Mouse (Mus musculus) kidney, postnatal 14 days (tissue): ENCODE results near the gene Thap11.

ENCODE experiments used
- DNase-seq: peaks from one replicate; pipeline ENCODE4 v3.0.0; 2022; ENCODE audit warnings: mixed read lengths

Gene Thap11

DNA sequence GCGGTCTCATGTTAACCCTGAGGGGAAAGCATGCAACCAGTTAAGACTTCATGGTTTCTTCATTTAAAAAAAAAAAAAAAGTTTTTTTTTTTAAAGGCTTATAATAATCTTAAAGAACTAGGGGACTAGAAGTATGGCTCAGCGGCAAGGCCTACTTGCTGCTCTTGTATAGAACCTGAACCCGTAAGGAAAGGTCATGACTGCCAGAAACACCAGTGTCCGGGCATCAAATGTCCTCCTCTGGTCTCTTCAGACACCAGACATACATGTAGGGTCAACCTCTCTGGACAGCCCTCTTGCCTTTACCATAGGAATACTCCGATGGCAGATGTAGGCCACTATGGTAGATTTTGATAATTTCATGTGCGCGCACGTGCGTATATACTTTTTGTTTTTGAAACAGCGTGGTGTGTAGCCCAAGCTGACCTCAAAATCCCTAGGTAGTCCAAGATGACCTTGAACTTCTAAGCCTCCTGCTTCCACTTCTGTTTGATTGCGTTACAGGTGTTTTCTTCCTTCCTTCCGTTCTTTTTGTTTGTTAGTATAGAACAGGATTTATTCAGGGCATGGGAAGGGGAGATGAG is 2.7 kb upstream of the Thap11 start:
- no peak for DNase-seq

GRCm38 (mm10) chr8:105853178-105853577 is 1.8 kb upstream of the Thap11 start, which contains the start of gene Cenpt:
Gene Cenpt, minus strand, starts transcription at chr8:105853278.
- DNase-seq = no peak

DNA sequence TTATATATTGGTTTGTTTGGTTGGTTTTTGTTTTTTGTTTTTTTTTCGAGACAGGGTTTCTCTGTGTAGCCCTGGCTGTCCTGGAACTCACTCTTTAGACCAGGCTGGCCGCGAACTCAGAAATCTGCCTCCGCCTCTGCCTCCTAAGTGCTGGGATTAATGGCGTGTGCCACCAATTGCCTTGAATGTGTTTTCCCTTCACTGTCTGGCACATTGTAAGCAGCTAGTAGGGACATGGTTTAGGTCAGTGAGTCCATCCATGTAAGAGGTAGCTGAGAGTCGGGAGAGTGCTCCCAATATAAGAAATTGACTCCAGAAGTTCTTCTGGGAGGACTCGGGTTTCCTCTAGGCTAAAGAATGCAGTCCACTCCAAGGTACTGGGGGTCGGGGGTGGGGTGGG is 629 bp upstream of the Thap11 start:
- DNase-seq = no peak

- peak; percentile 60 for DNase-seq
Observed at GRCm38 (mm10) chr8:105855248-105856167, 576 bp downstream of the Thap11 start.

DNA sequence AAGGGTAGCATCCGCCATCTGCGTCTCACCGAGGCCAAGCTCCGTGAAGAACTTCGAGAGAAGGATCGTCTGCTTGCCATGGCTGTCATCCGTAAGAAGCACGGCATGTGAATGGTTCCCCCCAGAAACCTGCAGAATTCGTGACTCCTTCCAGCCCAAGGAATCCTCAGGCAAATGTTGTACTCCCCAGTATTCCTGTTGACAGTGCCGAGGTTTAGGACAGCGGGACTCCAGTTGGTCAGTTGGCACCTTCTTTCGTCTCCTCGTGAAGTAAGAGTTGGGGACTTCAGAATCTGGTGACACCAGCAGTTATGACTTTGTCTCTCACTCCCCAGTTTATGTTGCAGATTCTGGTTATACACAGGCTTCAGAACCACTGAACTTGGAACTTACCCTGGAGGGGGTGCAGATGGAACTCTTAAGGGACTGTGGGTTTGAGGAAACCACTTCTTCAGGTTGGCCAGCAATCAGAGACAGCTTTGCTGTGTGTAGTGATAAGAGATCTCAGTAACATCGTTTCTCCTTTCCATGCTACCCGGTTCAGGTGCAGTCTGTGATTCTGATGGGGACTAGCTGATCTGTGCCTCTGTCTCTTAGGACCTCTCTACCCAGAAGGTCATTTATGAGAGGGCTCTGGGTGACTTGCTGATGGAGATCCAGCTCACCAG is 1.4 kb downstream of the Thap11 start:
- DNase-seq = no peak

DNA sequence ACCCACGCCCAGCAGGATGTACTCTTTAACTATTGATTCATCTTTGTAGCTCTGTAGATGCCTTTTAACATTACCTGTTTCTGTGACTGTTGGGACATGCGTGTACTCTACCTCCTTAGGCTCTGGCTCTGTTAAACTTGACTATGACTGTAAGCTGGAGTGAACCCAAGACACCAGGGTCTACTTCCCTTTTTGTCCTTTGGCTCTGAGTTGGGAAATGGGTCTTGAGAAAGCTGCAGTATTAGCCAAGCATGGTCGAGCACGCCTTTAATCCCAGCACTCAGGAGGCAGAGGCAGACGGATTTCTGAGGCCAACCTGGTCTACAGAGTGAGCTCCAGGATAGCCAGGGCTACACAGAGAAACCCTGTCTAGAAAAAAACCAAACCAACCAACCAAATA is 3.6 kb downstream of the Thap11 start:
- no peak for DNase-seq

GRCm38 (mm10) chr8:105859314-105859713 is 4.4 kb downstream of the Thap11 start:
- DNase-seq = no peak

DNA sequence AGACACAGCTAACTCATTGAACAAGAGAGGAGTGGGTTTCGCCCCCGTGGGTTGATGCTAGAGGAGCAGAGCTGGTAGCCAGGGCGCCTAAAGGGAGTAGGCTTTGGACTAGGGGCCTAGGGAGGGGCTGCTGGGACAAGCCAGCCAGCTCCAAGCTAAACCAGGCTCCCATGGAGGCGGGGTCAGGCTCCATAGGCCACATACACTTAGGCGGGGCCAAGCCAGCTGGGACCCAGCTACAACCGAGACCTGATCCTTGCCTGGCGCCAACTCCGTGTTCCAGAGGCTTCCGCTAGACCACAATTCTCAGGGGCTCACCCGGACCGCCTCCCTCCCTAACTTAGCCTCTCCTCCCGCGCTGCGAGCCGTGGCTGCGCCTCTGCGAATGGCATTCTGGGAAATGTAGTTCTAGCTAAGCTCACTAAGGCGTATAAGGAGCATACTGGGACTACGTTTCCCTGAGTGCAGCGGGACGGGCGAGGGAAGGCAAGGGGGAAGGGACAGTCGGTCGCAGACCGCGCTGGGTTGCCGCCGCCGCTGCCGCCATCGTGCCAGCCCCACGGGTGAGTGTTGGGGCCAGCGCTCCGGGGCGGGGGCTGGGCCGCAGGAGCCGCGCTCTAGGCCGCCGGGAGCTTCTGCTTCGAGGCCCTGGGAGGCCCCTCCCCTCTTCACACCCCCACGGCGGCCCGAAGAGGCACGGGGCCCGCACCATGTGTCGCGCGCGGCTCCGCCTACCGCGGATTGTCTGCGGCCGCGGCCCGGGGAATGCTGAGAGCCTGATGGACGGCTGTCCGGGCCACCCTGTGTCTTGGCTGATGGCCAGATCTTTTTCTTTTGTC is 5.4 kb downstream of the Thap11 start, which contains the start of gene Nutf2:
TSS of gene Nutf2 (plus strand) at position 438 of the 839 bp plus-strand sequence.
- DNase-seq = peak; percentile 98

GRCm38 (mm10) chr8:105861951-105862350 is 7.0 kb downstream of the Thap11 start:
- peak; percentile 32 for DNase-seq

DNA sequence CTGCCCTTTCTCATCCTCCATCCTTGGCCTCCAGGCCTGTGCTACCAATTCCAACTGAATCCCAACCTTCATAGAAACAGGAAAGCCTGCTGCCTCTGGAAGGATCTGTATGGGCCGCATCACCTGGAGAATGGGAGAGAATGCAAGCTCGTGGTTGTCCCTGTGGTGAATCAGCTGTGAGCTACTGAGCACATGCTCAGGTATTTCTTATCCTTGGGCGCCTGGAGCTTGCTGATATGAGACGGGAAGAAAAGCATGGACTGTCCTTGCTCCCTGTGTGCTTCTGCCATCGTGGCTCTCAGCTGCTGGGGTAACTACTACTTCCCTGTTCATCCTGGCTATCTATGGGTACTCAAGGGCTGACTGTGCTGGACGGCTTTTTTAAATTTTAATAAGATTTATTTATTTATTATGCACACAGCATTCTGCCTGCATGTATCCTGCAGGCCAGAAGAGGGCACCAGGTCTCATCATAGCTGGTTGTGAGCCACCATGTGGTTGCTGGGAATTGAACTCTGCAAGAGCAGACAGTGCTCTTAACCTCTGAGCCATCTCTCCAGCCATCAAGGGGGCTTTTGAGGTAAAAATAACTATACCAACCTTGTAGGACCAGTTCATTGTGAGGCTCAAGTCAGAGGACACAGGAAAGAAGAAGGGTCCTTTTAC is 11.6 kb downstream of the Thap11 start:
- DNase-seq = no peak

- DNase-seq = no peak
Observed at GRCm38 (mm10) chr8:105874301-105874700, 19.4 kb downstream of the Thap11 start.

DNA sequence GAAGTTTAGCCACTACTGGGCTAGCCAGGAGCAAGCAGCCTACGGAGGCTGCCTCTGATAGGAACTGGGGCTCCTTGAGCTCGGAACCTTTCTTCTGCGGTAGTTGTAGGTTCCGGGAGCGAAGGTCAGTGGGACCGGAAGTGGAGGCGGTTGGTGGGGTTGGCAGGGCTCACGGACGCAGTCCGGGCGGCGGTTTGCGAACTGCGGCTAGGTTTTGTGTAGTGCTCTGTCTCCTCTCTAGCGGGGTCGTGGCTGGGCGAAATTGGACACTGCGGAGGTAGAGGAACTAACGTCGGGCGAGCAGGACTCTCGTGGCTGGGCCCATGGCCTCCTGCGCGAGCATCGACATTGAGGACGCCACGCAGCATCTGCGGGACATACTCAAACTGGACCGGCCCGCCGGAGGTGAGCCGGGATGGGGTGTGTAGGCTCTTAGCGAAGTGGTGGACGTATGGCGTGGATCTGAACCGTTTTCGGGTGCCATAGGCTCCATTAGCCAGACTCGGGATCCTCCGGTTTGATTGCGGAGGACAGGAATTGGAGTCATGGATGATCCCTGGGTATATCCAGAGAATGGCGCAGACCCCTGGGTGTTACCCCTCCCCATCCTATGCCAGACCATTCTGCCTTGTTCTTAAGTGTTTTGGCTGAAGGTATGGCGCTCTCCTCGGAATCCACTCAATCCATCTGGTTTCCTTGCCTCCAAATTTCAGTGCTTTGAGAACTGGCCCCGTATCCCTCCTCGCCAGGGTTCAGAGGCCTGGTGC is 26.0 kb downstream of the Thap11 start, which contains the start of gene Edc4:
TSS of gene Edc4 (plus strand) at position 128 of the 767 bp plus-strand sequence.
- peak; percentile 88 for DNase-seq

DNA sequence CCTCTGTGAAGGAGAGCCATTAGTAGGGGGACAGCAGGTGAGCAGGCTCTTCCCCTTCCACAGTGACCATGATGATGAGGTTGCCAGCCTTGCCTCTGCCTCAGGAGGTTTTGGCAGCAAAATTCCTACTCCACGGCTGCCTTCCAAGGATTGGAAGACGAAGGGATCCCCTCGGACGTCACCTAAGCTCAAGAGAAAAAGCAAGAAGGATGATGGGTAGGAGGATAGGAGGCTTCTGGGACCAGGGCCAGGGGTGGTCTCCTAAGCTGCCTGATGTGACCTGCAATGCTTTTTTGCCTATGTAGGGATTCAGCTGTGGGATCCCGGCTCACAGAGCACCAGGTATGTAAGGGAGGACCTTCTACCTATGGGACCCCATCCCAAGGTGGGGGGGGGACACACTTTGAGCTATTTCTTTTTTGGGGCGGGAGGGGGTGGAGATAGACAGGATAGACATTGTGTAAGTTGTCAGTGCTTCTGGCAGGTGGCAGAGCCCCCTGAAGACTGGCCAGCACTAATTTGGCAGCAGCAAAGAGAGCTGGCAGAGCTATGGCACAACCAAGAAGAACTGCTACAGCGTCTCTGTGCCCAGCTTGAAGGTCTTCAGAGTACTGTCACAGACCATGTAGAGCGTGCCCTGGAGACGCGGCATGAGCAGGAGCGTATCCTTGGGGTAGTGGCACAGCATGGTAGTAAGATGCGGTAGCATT is 35.0 kb downstream of the Thap11 start:
- DNase-seq = no peak

DNA sequence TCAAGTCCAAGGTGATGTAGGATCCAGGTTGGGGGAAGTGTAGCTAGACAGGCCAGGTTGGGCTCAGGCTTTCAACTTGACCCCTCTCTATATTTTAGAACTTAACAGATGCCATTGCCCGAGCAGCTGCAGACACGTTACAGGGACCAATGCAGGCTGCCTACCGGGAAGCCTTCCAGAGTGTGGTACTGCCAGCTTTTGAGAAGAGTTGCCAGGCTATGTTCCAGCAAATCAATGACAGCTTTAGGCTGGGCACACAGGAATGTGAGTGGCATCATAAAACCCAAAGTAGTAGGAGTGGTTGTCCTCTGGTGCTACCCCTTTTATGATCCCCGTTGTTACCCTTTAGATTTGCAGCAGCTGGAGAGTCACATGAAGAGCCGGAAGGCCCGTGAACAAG is 35.9 kb downstream of the Thap11 start:
- no peak for DNase-seq

- peak; percentile 37 for DNase-seq
Observed at GRCm38 (mm10) chr8:105892432-105892831, 37.5 kb downstream of the Thap11 start.

DNA sequence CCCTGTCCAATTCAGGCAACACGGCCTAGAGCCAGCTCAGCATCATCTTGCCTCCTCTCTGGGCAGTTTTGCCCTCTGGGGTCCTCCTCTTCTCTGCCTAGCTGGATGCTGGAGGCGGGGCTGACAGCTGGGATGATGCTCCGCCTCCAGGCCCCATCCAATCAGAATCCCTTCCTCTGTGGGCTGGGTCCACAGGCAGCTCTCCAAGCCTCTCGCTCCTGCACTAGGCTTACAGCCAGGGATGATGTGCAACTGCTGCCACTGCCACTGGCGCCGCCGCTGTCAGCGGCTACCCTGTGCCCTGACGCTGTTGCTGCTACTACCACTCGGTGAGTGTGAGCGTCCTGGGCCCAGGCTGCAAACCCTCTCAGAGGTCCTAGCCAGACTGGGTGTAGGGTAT is 38.4 kb downstream of the Thap11 start, which contains the start of gene Nrn1l:
TSS of gene Nrn1l (plus strand) at position 229 of the 400 bp plus-strand sequence.
- peak; percentile 86 for DNase-seq

DNA sequence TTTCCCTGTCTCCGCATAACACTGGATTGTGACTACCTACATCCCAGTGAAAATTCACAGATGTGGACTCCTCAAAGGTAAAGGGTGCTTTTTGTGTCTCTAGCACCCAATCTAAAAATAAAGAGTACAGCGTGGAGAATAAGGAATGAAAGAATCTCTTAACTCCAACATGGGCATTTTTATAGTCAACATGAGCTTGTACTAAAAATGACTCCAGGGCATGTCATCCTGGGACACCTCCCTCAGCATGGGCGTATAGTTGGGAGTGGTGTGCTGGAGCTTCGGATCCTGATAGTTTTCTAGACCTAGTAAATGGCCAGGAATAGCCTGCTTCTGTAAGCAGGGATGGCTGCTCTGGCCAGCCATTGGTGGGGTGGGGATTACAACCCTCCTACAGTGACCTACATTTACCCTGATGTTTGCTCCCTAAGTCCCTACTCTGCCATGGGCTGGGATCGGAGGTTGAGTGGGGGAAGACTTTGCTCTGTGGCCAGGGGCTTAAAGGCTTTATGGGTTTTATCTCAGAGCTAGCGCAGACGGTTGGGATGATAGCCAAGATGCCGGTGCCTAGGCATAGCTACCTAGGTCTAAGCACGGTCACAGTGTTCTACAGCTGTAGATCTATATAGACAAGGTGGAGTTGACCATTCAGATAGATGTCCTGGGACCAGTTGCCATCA is 43.0 kb downstream of the Thap11 start:
- no peak for DNase-seq

DNA sequence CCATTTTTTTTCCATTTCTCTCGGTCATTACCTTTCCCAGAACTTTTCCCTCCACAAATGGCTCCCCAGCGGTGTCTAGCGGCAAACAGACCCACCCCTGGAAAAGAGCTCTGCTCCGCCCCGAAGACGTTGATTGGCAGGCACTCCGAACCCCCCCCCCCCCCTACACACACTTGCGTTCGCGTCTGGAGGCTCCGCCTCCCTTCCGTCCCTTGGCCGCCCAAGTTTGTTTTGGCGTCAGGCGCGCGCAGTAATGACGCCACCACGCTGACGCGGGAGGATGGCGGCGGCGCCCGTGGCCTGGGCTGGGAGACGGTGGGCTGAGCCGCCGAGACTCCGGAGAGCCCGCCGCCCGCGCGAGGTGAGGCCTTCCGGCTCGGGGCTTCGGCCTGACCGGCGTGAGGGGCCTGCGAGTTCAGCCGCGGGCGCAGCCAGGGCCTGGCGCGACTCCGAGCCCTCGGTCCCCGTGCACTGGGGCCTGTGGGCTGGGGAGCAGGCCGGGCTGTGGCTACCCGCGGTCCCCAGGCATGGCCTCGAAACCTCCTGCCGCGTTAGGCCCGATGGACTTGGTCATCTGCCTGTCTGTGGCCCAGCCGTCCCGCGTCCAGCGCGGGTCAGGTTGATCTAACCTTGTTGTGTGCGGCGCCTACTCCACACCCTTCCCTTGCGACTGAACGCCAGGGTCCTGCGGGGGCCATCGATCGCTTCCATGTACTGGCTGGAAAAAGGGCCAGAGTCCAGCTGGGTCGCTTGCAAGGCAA is 45.4 kb downstream of the Thap11 start, which contains the start of gene Pskh1:
TSS of gene Pskh1 (plus strand) at position 262 of the 761 bp plus-strand sequence.
- peak; percentile 96 for DNase-seq
